Mouse (Mus musculus): ENCODE data around the gene Timp3. TPM values are rescaled to one million over a fixed set of nuclear protein-coding genes. Genes with fewer than 3 reads are reported as not detected.

The Timp3 gene
- total RNA-seq, 2 experiments from 2014 or later = 61.8 to 62.0 TPM

- TF ChIP-seq CTCF (conservative IDR thresholded peaks at IDR 0.05) = no peak
- no peak overlapping the region for H3K27ac ChIP-seq
- H3K4me3 ChIP-seq = no peak overlapping the region
- no peak for DNase-seq (ENCODE audit: low spot score in 2 of 2)
Observed at GRCm38 (mm10) chr10:86279579-86280168, 20.5 kb upstream of the Timp3 start.

GRCm38 (mm10) chr10:86281238-86281637 is 18.9 kb upstream of the Timp3 start:
- 0 out of 2 replicates have a peak, but pooled peaks have one; percentile 9 for TF ChIP-seq CTCF (conservative IDR thresholded peaks at IDR 0.05)
- no peak overlapping the region for H3K4me3 ChIP-seq
- H3K27ac ChIP-seq = no peak overlapping the region
- DNase-seq (ENCODE audit: low spot score in 2 of 2) = no peak

- Histone ChIP-seq H3K27ac (no peak overlapping the region), H3K4me3 (no peak overlapping the region)
- DNase-seq (ENCODE audit: low spot score in 2 of 2) = no peak
- no peak for TF ChIP-seq CTCF (conservative IDR thresholded peaks at IDR 0.05)
Observed at GRCm38 (mm10) chr10:86286508-86286907, 13.7 kb upstream of the Timp3 start.

GRCm38 (mm10) chr10:86290109-86290771 is 9.9 kb upstream of the Timp3 start:
- TF ChIP-seq CTCF (conservative IDR thresholded peaks at IDR 0.05) = no peak
- no peak for DNase-seq (ENCODE audit: low spot score in 2 of 2)

GRCm38 (mm10) chr10:86293880-86294279 is 6.3 kb upstream of the Timp3 start:
- TF ChIP-seq CTCF (conservative IDR thresholded peaks at IDR 0.05) = peak; percentile 48
- no peak overlapping the region for H3K27ac ChIP-seq
- no peak for DNase-seq (ENCODE audit: low spot score in 2 of 2)
- no peak overlapping the region for H3K4me3 ChIP-seq

More at GRCm38 (mm10) chr10:86290109-86290771, 9.9 kb upstream of the Timp3 start:
- Histone ChIP-seq H3K27ac (no peak overlapping the region), H3K4me3 (no peak overlapping the region)

- TF ChIP-seq CTCF (conservative IDR thresholded peaks at IDR 0.05) = no peak
- Histone ChIP-seq H3K4me3 (no peak overlapping the region), H3K27ac (no peak overlapping the region)
- no peak for DNase-seq (ENCODE audit: low spot score in 2 of 2)
Observed at GRCm38 (mm10) chr10:86294599-86295365, 5.4 kb upstream of the Timp3 start.

GRCm38 (mm10) chr10:86295454-86296098 is 4.6 kb upstream of the Timp3 start:
- H3K27ac ChIP-seq = no peak overlapping the region
- H3K4me3 ChIP-seq = peak overlapping the region; percentile 35; the same call in 1 of the 2 replicates
- DNase-seq (ENCODE audit: low spot score in 2 of 2) = no peak
- no peak for TF ChIP-seq CTCF (conservative IDR thresholded peaks at IDR 0.05)

GRCm38 (mm10) chr10:86296111-86296510 is 4.1 kb upstream of the Timp3 start:
- peak; percentile 99 for TF ChIP-seq CTCF (conservative IDR thresholded peaks at IDR 0.05)
- no peak overlapping the region for H3K27ac ChIP-seq
- peak; percentile 83 to 84 for DNase-seq (ENCODE audit: low spot score in 2 of 2)
- peak overlapping the region; percentile 35; the same call in 1 of the 2 replicates for H3K4me3 ChIP-seq

GRCm38 (mm10) chr10:86297307-86297706 is 2.9 kb upstream of the Timp3 start:
- DNase-seq (ENCODE audit: low spot score in 2 of 2) = no peak
- no peak overlapping the region for H3K4me3 ChIP-seq
- TF ChIP-seq CTCF (conservative IDR thresholded peaks at IDR 0.05) = no peak
- H3K27ac ChIP-seq = no peak overlapping the region

- H3K4me3 ChIP-seq = no peak overlapping the region
- H3K27ac ChIP-seq = no peak overlapping the region
- TF ChIP-seq CTCF (conservative IDR thresholded peaks at IDR 0.05) = no peak
- no peak for DNase-seq (ENCODE audit: low spot score in 2 of 2)
Observed at GRCm38 (mm10) chr10:86298326-86298725, 1.8 kb upstream of the Timp3 start.

- no peak for DNase-seq (ENCODE audit: low spot score in 2 of 2)
- Histone ChIP-seq H3K4me3 (peak overlapping the region; percentile 73), H3K27ac (peak overlapping the region; percentile 37; the same call in 1 of the 2 replicates)
- no peak for TF ChIP-seq CTCF (conservative IDR thresholded peaks at IDR 0.05)
Observed at GRCm38 (mm10) chr10:86299795-86300194, 377 bp upstream of the Timp3 start.

GRCm38 (mm10) chr10:86301117-86301490 is 932 bp downstream of the Timp3 start:
- no peak for DNase-seq (ENCODE audit: low spot score in 2 of 2)
- H3K27ac ChIP-seq = peak overlapping the region; percentile 90
- TF ChIP-seq CTCF (conservative IDR thresholded peaks at IDR 0.05) = no peak
- H3K4me3 ChIP-seq = peak overlapping the region; percentile 73
